Mouse (Mus musculus): ENCODE measurements around the gene Map2k2. TPM values are rescaled to one million over a fixed set of nuclear protein-coding genes. Genes with fewer than 3 reads are reported as not detected.
"Not testable (repeated sequence)": the region's sequence is repeated elsewhere in the genome, so short reads cannot be mapped to it uniquely, and the experiment has no call there.

Gene Map2k2
- polyA plus RNA-seq, 1 experiment, result 119 TPM

GRCm38 (mm10) chr10:81175936-81176465 lies 70.3 kb downstream of the Map2k2 start:
- no peak for DNase-seq (ENCODE audit: low spot score)

GRCm38 (mm10) chr10:81176466-81177271 lies 71.0 kb downstream of the Map2k2 start, which contains the start of gene Eef2:
Gene Eef2, plus strand, starts transcription at chr10:81176631.
- peak; percentile 100 for DNase-seq (ENCODE audit: low spot score)

GRCm38 (mm10) chr10:81177491-81177925 lies 71.8 kb downstream of the Map2k2 start:
- DNase-seq (ENCODE audit: low spot score), result no peak

- no peak for DNase-seq (ENCODE audit: low spot score)
These were observed 72.4 kb downstream of the Map2k2 start for GRCm38 (mm10) chr10:81177958-81178712.

DNA sequence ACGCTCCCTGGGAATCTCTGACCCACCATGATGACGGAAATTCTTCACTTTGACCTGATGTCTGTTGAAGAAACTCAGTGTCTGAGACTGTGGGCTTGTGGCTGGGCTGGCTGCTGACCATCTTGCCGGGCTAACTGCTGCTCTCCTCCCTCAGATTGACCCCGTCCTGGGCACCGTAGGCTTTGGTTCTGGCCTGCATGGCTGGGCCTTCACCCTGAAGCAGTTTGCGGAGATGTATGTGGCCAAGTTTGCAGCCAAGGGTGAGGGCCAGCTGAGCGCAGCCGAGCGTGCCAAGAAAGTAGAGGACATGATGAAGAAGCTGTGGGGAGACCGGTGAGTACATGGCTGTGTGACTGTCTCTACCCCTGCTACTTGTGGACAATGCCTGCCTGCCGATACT lies 73.2 kb downstream of the Map2k2 start:
- DNase-seq (ENCODE audit: low spot score), result no peak

- DNase-seq (ENCODE audit: low spot score), result no peak
These were observed 74.0 kb downstream of the Map2k2 start for GRCm38 (mm10) chr10:81179451-81180342.

DNA sequence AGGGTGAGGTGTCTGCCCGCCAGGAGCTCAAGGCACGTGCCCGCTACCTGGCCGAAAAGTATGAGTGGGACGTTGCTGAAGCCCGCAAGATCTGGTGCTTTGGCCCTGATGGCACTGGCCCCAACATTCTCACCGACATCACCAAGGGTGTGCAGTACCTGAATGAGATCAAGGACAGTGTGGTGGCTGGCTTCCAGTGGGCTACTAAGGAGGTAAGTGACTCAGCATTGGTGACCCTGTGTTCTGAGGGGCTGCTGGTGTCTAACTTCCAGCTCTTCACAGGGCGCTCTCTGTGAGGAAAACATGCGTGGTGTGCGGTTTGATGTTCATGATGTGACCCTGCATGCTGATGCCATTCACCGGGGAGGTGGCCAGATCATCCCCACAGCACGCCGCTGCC lies 75.2 kb downstream of the Map2k2 start:
- DNase-seq (ENCODE audit: low spot score), result no peak

DNA sequence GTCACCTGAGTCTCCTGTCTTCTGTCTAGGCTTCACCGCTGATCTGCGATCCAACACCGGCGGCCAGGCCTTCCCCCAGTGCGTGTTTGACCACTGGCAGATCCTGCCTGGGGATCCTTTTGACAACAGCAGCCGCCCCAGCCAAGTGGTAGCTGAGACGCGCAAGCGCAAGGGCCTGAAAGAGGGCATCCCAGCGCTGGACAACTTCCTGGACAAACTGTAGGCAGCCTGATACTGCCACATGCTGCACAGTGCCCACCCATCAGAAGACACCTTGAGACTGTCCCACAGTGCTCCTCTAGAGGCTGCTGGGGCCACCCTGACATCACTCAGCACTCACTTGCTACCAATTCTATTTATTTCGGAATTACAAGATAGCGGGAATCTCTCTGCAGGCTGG lies 76.1 kb downstream of the Map2k2 start:
- not testable (repeated sequence) for DNase-seq (ENCODE audit: low spot score)

DNA sequence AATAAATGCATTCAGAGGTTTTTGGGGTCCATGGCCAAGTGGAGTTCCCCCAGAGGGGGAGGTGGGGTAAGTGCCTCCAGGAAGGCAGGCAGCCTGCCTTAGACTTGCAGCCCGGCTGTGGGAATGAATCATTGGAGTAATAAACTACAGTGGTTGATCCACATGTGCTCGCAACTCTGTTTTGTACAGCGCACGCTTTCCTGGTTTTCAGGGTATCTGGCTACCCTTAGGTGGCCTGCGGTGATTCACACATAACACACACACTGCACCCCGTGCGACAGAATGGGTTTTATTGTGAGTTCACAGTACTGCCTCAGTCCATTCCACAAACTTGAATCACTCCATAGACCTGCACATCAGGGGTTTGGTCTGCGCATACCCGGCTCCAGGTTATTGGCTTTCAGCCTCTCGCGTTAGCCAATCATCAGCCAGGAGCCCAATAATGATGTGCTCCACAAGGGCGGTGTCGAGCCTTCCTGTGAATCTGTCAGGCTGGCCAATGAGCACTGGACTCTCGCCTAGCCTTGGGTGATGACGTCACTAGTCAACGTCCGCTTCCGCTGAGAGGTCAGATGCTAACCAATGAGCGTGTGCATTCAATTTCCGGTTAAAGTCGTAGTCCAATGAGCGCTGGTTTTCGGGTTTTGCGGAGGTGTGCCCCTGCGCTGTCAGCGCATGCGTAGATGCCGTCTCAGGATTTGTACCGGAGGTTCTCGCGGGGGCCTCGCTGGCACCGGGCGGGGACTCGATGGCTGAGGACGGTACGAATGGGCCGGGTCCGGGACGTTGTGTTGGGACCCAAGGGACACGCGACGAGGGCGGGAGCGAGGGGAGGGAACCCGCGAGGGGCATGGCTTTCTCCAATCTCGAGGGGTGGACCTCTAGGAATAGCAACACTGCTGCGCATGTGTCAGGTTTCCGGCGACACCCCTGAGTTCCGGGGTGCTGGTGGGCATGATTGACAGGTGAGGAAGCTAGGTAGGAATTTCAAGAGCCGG lies 76.9 kb downstream of the Map2k2 start, which contains the start of gene Dapk3:
Gene Dapk3, plus strand, starts transcription at position 670 of the 998 bp plus-strand sequence.
- peak; percentile 94 for DNase-seq (ENCODE audit: low spot score)

Other genes starting within 250 kb of the Map2k2 start
- 0.44 and 0.49 TPM in 2 replicates for gene Tmprss9, start 234.1 kb upstream of the Map2k2 start, polyA plus RNA-seq (2012; rRNA removed)
- gene Timm13, start 204.9 kb upstream of the Map2k2 start, polyA plus RNA-seq (2012; rRNA removed), result 111 and 113 TPM in 2 replicates
- 10.5 and 14.1 TPM in 2 replicates for gene Lmnb2, start 187.7 kb upstream of the Map2k2 start, polyA plus RNA-seq (2012; rRNA removed)
- 17.9 and 29.9 TPM in 2 replicates for gene Gadd45b, start 175.8 kb upstream of the Map2k2 start, polyA plus RNA-seq (2012; rRNA removed)
- 4.2 and 5.4 TPM in 2 replicates for gene Gng7, start 91.0 kb upstream of the Map2k2 start, polyA plus RNA-seq (2012; rRNA removed)
- 0.12 and 0.17 TPM in 2 replicates for gene Diras1, start 80.3 kb upstream of the Map2k2 start, polyA plus RNA-seq (2012; rRNA removed)
- gene Slc39a3, start 68.5 kb upstream of the Map2k2 start, polyA plus RNA-seq (2012; rRNA removed), result 25.3 and 29.3 TPM in 2 replicates
- gene Sgta, start 45.7 kb upstream of the Map2k2 start, polyA plus RNA-seq (2012; rRNA removed), result 90.0 and 93.9 TPM in 2 replicates
- 21.7 and 22.7 TPM in 2 replicates for gene Thop1, start 35.9 kb upstream of the Map2k2 start, polyA plus RNA-seq (2012; rRNA removed)
- gene Creb3l3, start 7.0 kb upstream of the Map2k2 start, polyA plus RNA-seq (2012; rRNA removed), result 1.1 and 1.2 TPM in 2 replicates
- gene Zbtb7a, start 29.3 kb downstream of the Map2k2 start, polyA plus RNA-seq (2012; rRNA removed), result 30.0 and 39.0 TPM in 2 replicates
- gene Pias4, start 62.0 kb downstream of the Map2k2 start, polyA plus RNA-seq (2012; rRNA removed), result 12.5 and 17.9 TPM in 2 replicates
- 1,109 and 1,486 TPM in 2 replicates for gene Eef2, start 70.7 kb downstream of the Map2k2 start, polyA plus RNA-seq (2012; rRNA removed)
- gene Dapk3, start 77.1 kb downstream of the Map2k2 start, polyA plus RNA-seq (2012; rRNA removed), result 58.2 and 61.1 TPM in 2 replicates
- gene 4930442H23Rik, start 77.9 kb downstream of the Map2k2 start, polyA plus RNA-seq (2012; rRNA removed), result not detected in 2 replicates
- gene Nmrk2, start 96.1 kb downstream of the Map2k2 start, polyA plus RNA-seq (2012; rRNA removed), result not detected in 2 replicates
- gene Atcay, start 124.9 kb downstream of the Map2k2 start, polyA plus RNA-seq (2012; rRNA removed), result 0.10 and 0.13 TPM in 2 replicates
- gene Zfr2, start 127.2 kb downstream of the Map2k2 start, polyA plus RNA-seq (2012; rRNA removed), result 29.3 and 34.4 TPM in 2 replicates
- 2.2 and 2.6 TPM in 2 replicates for gene Matk, start 147.0 kb downstream of the Map2k2 start, polyA plus RNA-seq (2012; rRNA removed)
- gene Mrpl54, start 161.0 kb downstream of the Map2k2 start, polyA plus RNA-seq (2012; rRNA removed), result 95.9 and 103 TPM in 2 replicates
- 45.9 and 48.3 TPM in 2 replicates for gene Apba3, start 161.0 kb downstream of the Map2k2 start, polyA plus RNA-seq (2012; rRNA removed)
- 23.7 and 25.1 TPM in 2 replicates for gene Tjp3, start 185.7 kb downstream of the Map2k2 start, polyA plus RNA-seq (2012; rRNA removed)
- gene Pip5k1c, start 187.0 kb downstream of the Map2k2 start, polyA plus RNA-seq (2012; rRNA removed), result 38.6 and 48.9 TPM in 2 replicates
- 27.7 and 29.5 TPM in 2 replicates for gene Cactin, start 215.2 kb downstream of the Map2k2 start, polyA plus RNA-seq (2012; rRNA removed)
- 9.3 and 11.6 TPM in 2 replicates for gene Tbxa2r, start 222.8 kb downstream of the Map2k2 start, polyA plus RNA-seq (2012; rRNA removed)
- gene Gipc3, start 237.4 kb downstream of the Map2k2 start, polyA plus RNA-seq (2012; rRNA removed), result 3.2 and 6.5 TPM in 2 replicates
- gene Hmg20b, start 244.6 kb downstream of the Map2k2 start, polyA plus RNA-seq (2012; rRNA removed), result 82.9 and 91.7 TPM in 2 replicates